7 mouse cellular contexts compared by ENCODE assay signal in the genomic region with DNA sequence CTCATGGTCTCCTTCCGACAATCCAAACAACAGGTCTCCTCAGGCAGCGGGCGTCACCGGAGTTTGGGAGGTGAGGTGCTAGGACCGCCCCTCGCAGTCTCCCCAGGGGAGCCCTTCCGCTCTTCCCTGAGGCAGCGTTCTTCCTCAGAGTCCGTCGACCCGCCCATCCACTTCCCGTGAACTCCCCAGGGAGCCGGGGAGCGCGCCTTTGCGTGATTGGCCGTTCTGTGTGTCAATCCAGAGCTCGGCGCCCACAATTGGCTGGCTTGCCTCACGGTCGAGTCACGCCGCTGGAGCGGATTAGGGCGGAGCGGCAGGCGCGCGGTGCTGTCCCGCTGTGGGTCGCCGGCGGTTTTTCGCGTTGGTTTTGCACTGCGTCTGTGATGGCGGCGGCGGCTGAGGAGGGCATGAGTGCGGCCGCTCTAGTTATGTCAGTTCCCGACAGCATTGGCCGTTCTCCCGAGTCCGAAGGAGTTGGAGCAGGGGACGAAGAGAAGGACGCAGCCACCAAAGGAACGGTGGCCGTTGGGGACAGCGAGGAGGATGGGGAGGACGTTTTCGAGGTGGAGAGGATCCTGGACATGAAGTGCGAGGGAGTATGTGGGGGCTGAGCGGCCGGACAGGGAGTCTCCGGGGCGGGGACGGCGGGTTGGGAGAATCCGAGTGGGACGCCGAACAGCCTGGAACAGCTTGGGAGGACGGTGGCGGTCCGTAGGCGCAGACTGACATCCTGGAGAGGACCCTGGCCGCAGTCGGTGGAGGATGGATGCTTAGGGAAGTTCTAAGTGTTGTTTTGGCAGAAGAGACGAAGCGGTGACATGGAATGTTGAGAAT. TPM values are rescaled to one million over a fixed set of nuclear protein-coding genes. Genes with fewer than 3 reads are reported as not detected.
DNase-seq lines count a peak whose midpoint lies in the region; ATAC-seq lines count a peak whose summit lies in the region.

A gene (plus strand): TSS at position 280 of the 834 bp plus-strand sequence.

- peak within 1 kb of the TSS; percentile 92 for H3K27ac ChIP-seq in intestine, embryonic 16.5 days (ENCODE audit: low read length)
- peak within 1 kb of the TSS; percentile 84 for H3K27ac ChIP-seq in midbrain, embryonic 11.5 days (ENCODE audit: low read depth, low read length)

- DNase-seq in adrenal gland, adult 8-10 months = peak; percentile 100
- DNase-seq in embryo, embryonic 9.5 days (ENCODE audit: extremely low spot score) = peak; percentile 99
- DNase-seq in gastrocnemius, postnatal 4 days (ENCODE audit: low spot score in 2 of 2) = peak; percentile 96 to 98
- DNase-seq in left cerebral cortex, postnatal 36 days (ENCODE audit: low spot score in 2 of 2) = peak; percentile 100
- peak; percentile 100 for DNase-seq in midbrain, embryonic 11.5 days (ENCODE audit: low spot score, missing footprints)
- peak; percentile 99 for DNase-seq in skeletal muscle tissue, adult 2 months (ENCODE audit: low read depth, low spot score)

- no peaks in the 10 kb centered on the region for H3K36me3 ChIP-seq in intestine, embryonic 16.5 days (ENCODE audit: control insufficient read depth, insufficient read depth, low read length)
- peaks cover 6% of the 10 kb centered on the region for H3K36me3 ChIP-seq in midbrain, embryonic 11.5 days (ENCODE audit: control insufficient read depth, insufficient read depth, low read length)

- peak; percentile 100 for ATAC-seq in intestine, embryonic 16.5 days
- peak; percentile 100 for ATAC-seq in midbrain, embryonic 11.5 days (ENCODE audit: low FRiP score)

- peak within 1 kb of the TSS; percentile 87 for H3K9ac ChIP-seq in intestine, embryonic 16.5 days (ENCODE audit: low read depth, low read length)
- peak within 1 kb of the TSS; percentile 78 for H3K9ac ChIP-seq in midbrain, embryonic 11.5 days (ENCODE audit: low read length)

- H3K4me2 ChIP-seq in intestine, embryonic 16.5 days (ENCODE audit: low read depth, low read length) = peak within 1 kb of the TSS; percentile 80
- H3K4me2 ChIP-seq in midbrain, embryonic 11.5 days = peak within 1 kb of the TSS; percentile 71

- no peaks in the 10 kb centered on the region for H3K9me3 ChIP-seq in intestine, embryonic 16.5 days (ENCODE audit: control insufficient read depth, low read length)
- H3K9me3 ChIP-seq in midbrain, embryonic 11.5 days (ENCODE audit: control insufficient read depth, low read length) = no peaks in the 10 kb centered on the region

- no peaks in the 10 kb centered on the region for H3K27me3 ChIP-seq in intestine, embryonic 16.5 days (replicated peaks; ENCODE audit: control insufficient read depth, insufficient read depth, low read length)
- H3K27me3 ChIP-seq in midbrain, embryonic 11.5 days (ENCODE audit: control insufficient read depth, insufficient read depth, low read length) = no peaks in the 10 kb centered on the region

- peak within 1 kb of the TSS; percentile 91 for H3K4me3 ChIP-seq in intestine, embryonic 16.5 days (ENCODE audit: low read length)
- peak within 1 kb of the TSS; percentile 92 for H3K4me3 ChIP-seq in midbrain, embryonic 11.5 days (ENCODE audit: low read depth, low read length)

- intact Hi-C loops in left cerebral cortex, postnatal 36 days (cut with DNase I) = loop anchor here (5.0 kb wide), 2 partner anchors 96 to 219 kb away; a partner anchor contains a TSS

- WGBS in intestine, embryonic 16.5 days = under 1% methylated on average over 70 of the region's 70 CpGs
- under 1% methylated on average over 70 of the region's 70 CpGs for WGBS in midbrain, embryonic 11.5 days

- peaks cover 11% of the 10 kb centered on the region for H3K4me1 ChIP-seq in intestine, embryonic 16.5 days (ENCODE audit: control insufficient read depth, insufficient read depth, low read length)
- H3K4me1 ChIP-seq in midbrain, embryonic 11.5 days (ENCODE audit: control insufficient read depth, insufficient read depth, low read length) = peaks cover 11% of the 10 kb centered on the region

RNA-seq across cellular contexts. Expression of the gene that starts here (rescaled TPM):
- total RNA-seq in adrenal gland, adult 8-10 months (2022) = 10 to 100 TPM; 24.7 to 44.6 (median 35.9) TPM
- 10 to 100 TPM; 16.4 to 23.3 TPM for total RNA-seq in gastrocnemius, postnatal 4 days (2021)
- polyA plus RNA-seq in intestine, embryonic 16.5 days (2015; fragmentation: Nextera tagmentation; extraction: Ambion mirVana) = 18.7 and 23.2 TPM in 2 replicates
- 10 to 100 TPM; 46.6 to 59.0 TPM for total RNA-seq in left cerebral cortex, postnatal 36 days (2021)
- 44.3 and 45.4 TPM in 2 replicates for polyA plus RNA-seq in midbrain, embryonic 11.5 days (2014; fragmentation: Nextera tagmentation; extraction: Ambion mirVana)

Comparison
In these comparisons a context has a peak if more than half of its experiments do, and no peak if none do; other contexts are left out.
1. Peak in every context shown above with its lines: DNase-seq, ATAC-seq, H3K4me3 ChIP-seq and H3K27ac ChIP-seq.